Mouse (Mus musculus) 3T3-L1 (cell line): ENCODE measurements at regions not wholly inside any gene's neighbourhood (a gene's known extent, or its start where the extent isn't known, plus 50 kb on each side); places are given as distances from the start of the nearest gene placed in this dataset.

Source experiments
- DNase-seq: peaks from one replicate; pipeline ENCODE4 v3.0.0-alpha.2; 2015; ENCODE audit warnings: low read depth, low spot score

GRCm38 (mm10) chr13:42507535-42507934 is 172.9 kb upstream of the Phactr1 start:
- no peak for DNase-seq

GRCm38 (mm10) chr13:42518686-42519085 is 161.7 kb upstream of the Phactr1 start:
- DNase-seq, result no peak

GRCm38 (mm10) chr13:42522553-42522952 is 157.9 kb upstream of the Phactr1 start:
- DNase-seq, result no peak

- no peak for DNase-seq
Measured at GRCm38 (mm10) chr13:42526163-42526562, 154.3 kb upstream of the Phactr1 start.

GRCm38 (mm10) chr13:42526966-42527365 is 153.5 kb upstream of the Phactr1 start:
- no peak for DNase-seq

GRCm38 (mm10) chr13:42528169-42528568 is 152.3 kb upstream of the Phactr1 start:
- no peak for DNase-seq

- no peak for DNase-seq
Measured at GRCm38 (mm10) chr13:42536501-42537210, 143.8 kb upstream of the Phactr1 start.

GRCm38 (mm10) chr13:42538046-42538445 is 142.4 kb upstream of the Phactr1 start:
- DNase-seq, result peak; percentile 43

GRCm38 (mm10) chr13:42544536-42545094 is 135.8 kb upstream of the Phactr1 start:
- no peak for DNase-seq

GRCm38 (mm10) chr13:42546389-42546788 is 134.0 kb upstream of the Phactr1 start:
- peak; percentile 23 for DNase-seq

GRCm38 (mm10) chr13:42546851-42547250 is 133.6 kb upstream of the Phactr1 start:
- peak; percentile 25 for DNase-seq

GRCm38 (mm10) chr13:42549021-42549559 is 131.3 kb upstream of the Phactr1 start:
- DNase-seq, result peak; percentile 97

GRCm38 (mm10) chr13:42554961-42555360 is 125.5 kb upstream of the Phactr1 start:
- peak; percentile 75 for DNase-seq

- DNase-seq, result peak; percentile 51
Measured at GRCm38 (mm10) chr13:42558526-42558925, 121.9 kb upstream of the Phactr1 start.

GRCm38 (mm10) chr13:42561446-42561845 is 119.0 kb upstream of the Phactr1 start:
- peak; percentile 96 for DNase-seq

- no peak for DNase-seq
Measured at GRCm38 (mm10) chr13:42565291-42566058, 114.9 kb upstream of the Phactr1 start.

GRCm38 (mm10) chr13:42570600-42571348 is 109.6 kb upstream of the Phactr1 start:
- no peak for DNase-seq

GRCm38 (mm10) chr13:42574189-42574588 is 106.2 kb upstream of the Phactr1 start:
- no peak for DNase-seq

- peak; percentile 96 for DNase-seq
Measured at GRCm38 (mm10) chr13:42575725-42576426, 104.5 kb upstream of the Phactr1 start.

GRCm38 (mm10) chr13:42579471-42579870 is 101.0 kb upstream of the Phactr1 start:
- no peak for DNase-seq

- DNase-seq, result no peak
Measured at GRCm38 (mm10) chr13:42589136-42589535, 91.3 kb upstream of the Phactr1 start.
